Mouse (Mus musculus) MEL-GATA-1-ER (cell line): ENCODE measurements around the gene Rbfox1.

Source experiments
- DNase-seq: peaks from one replicate; pipeline ENCODE4 v3.0.0-alpha.2; 2012; ENCODE audit warnings: low read depth; ENCODE audit errors: extremely low read depth

Rbfox1 gene

DNA sequence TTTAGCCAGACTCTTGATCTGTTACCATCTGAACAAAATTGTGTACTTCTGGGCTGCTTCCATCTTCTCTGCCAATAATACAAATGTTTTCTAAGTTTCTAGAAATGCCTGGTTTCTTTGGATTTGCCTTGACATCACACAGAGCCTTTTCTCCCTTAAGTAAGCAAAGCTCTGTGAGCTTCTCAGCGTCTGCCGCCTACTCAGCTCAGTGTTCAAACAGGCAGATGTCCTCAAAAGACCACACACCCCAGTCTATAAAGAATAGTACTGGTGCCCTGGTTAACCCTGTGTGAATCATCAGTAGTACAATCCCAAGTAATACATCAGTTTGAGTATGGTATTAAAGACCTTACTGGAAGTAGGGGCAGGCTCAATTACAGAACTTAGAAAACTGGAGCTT, 1322.4 kb downstream of the Rbfox1 start:
- DNase-seq = no peak

- no peak for DNase-seq
Measured at GRCm38 (mm10) chr16:7212756-7213155, 1327.6 kb downstream of the Rbfox1 start.

DNA sequence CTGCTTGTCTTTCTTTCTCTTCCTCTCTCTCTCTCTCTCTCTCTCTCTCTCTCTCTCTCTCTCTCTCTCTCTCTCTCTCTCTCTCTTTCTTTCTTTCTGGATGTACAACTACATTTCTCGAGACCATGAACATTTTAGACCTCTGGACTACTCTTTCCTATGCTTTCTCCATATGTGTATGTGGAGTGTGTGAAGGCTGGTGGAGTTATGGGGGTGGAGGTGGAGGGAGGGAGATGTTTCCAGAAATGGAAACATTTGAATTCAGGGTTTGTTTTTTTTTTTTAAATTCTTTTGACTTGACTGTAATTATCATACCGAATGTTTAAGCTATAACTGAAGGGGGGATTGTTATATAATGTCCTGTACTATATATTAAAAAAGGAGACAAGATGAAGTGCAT, 1338.1 kb downstream of the Rbfox1 start:
- no peak for DNase-seq

- DNase-seq = no peak
Measured at GRCm38 (mm10) chr16:7226000-7226399, 1340.8 kb downstream of the Rbfox1 start.

GRCm38 (mm10) chr16:7228246-7228645, 1343.1 kb downstream of the Rbfox1 start:
- DNase-seq = no peak

GRCm38 (mm10) chr16:7229232-7229631, 1344.1 kb downstream of the Rbfox1 start:
- no peak for DNase-seq

GRCm38 (mm10) chr16:7241627-7242026, 1356.5 kb downstream of the Rbfox1 start:
- DNase-seq = no peak

GRCm38 (mm10) chr16:7242501-7242900, 1357.3 kb downstream of the Rbfox1 start:
- DNase-seq = no peak

DNA sequence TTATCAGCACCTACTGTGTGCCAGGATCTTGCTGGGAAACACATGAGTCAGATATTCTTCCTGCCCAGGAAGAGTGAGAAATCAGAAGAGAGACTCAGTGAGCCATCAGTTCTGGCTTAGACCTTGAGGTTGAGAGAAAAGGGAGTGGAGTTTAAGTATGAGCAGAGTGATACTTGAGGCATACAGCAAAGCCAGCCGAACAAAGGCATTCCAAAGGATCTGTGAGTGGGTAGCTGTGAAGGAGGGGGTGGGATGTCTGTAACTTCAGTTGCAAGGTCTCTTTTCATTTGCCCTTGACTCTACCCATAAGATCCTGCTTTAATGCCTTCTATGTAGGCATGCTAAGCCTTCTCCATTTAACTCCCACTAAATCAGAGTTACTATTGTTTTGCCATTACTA, 1359.2 kb downstream of the Rbfox1 start:
- no peak for DNase-seq

GRCm38 (mm10) chr16:7251696-7252095, 1366.5 kb downstream of the Rbfox1 start:
- DNase-seq = no peak

- no peak for DNase-seq
Measured at GRCm38 (mm10) chr16:7257366-7257765, 1372.2 kb downstream of the Rbfox1 start.

DNA sequence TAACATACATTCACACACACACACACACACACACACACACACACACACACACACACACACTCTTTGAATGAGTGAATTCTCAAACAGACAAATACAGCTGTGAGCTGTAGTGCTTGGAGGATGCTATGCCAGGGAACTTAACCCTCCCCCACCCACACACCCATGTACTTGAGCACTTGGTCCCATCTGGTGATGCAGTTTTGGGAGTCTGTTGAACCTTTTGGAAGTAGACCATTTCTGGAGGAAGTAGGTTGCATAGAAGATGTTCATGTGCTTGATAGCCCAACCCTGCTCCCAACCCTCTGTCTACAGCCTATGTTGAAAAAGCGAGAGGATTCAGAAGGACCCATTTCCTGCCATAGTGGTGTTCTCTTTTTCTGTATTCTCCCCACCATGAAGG, 1378.1 kb downstream of the Rbfox1 start:
- no peak for DNase-seq

DNA sequence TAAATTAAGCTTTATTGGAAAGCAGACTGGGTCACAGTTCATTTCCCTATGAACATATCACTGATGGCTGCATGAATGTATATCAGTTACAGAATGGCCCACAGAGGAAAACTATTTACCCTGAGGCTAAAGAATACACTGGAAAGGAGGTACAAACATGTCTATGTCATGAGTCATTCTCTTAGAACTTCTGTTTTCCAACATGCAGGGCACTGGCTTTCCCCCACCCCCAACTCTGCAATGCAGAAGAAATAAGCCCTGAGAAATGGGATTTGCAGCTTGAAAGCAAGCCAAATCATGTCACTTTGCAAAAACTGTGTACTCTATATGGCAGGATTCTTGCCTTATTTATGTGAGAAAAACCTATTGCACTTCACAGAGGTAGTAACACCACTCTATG, 1380.6 kb downstream of the Rbfox1 start:
- DNase-seq = no peak

GRCm38 (mm10) chr16:7275501-7275900, 1390.3 kb downstream of the Rbfox1 start:
- no peak for DNase-seq

GRCm38 (mm10) chr16:7275901-7276300, 1390.7 kb downstream of the Rbfox1 start:
- DNase-seq = peak; percentile 9

- DNase-seq = no peak
Measured at GRCm38 (mm10) chr16:7279544-7279943, 1394.4 kb downstream of the Rbfox1 start.

DNA sequence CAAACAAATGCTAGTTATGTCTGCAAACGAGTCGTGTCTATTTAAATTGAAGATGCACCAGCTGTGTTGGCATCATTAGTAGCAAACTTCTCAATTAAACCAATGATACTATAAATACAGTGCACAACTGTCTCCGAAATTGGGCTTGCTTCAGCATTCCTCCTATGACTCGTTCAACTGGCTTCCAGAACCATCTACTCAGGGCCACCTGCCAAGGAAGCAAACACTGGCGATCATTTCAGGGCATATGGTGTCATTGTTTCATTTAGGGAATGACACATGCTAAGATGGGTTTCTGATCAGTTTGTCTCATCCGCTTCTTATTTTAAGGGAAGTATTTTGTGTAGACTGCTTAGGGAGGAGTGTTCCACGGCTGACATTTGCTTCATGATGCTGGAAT, 1397.1 kb downstream of the Rbfox1 start:
- DNase-seq = no peak

DNA sequence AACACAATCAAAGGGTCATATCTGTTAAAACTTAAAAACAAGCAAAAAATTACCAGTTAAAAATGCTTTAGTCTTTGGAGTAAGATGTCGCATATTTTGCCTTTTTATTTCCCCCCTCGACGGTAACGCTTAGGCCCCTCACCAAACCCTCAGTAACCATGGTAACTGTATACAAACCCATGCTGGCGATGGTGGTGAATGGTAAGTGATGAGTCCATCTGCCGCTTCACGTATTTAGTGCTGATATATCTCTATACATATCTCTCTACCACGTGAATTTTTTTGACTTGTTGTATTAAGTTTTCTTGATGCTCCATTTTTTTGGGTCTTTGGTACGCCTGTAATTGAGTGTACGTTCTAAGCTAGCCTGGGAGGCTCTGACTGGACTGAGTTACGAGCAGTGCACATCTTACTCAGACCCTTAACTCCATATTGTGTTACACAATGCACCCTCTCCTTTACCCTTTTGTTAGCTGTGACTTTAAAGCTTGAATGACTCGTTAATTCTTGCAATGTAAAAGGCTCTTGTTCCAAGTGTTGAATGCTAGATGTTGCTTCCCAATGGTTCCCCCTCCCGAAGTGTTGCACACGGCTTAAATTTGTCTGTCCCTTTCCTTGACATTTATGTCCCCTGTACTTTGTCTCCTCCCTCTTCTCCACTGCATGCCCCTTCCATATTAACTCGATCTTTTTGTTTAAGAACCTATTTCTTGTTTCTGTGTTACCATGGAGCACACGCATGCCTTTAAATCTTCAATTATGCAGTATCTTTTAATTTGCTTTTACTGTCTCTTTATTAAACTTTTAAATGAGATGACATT, 1408.0 kb downstream of the Rbfox1 start:
- no peak for DNase-seq

GRCm38 (mm10) chr16:7302416-7302815, 1417.3 kb downstream of the Rbfox1 start:
- no peak for DNase-seq

GRCm38 (mm10) chr16:7329196-7329595, 1444.0 kb downstream of the Rbfox1 start:
- no peak for DNase-seq

DNA sequence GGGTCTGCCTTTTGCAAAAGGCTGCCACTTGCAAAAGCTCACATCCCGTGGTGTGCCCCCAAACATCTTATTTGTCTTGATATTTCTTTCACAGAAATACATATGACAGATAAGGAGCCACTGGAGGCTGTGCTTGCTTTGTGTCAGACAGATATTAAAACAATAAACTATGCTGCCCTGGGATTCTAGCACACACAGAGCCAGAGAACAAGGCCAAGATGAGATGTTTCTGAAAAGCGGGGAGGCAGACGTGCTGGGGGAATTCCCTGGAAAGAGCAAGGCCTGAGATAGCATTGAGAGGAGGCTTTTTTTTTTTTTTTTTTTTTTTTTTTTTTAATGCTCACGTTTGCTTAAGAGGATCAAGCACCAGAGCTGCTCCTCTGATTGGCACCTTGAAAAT, 1456.0 kb downstream of the Rbfox1 start:
- no peak for DNase-seq

DNA sequence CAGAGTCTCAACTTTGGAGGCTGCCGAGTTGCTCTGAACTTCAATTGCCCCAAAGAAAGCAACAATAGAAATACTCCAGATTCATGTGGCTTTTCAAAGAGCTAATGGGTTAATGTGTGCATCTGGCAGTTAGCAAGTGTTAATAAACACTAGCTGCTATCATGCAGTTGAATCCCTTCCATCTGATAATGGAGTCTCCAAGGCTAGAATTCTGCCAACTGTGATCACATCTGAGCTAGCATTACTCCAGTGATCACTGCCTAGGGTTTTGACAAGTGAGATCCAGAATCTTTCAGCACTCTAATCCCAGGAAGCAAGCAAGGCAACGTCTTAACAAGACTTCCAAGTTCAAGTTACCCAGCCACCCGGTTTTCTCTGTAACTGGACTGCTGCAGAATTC, 1460.1 kb downstream of the Rbfox1 start:
- no peak for DNase-seq

DNA sequence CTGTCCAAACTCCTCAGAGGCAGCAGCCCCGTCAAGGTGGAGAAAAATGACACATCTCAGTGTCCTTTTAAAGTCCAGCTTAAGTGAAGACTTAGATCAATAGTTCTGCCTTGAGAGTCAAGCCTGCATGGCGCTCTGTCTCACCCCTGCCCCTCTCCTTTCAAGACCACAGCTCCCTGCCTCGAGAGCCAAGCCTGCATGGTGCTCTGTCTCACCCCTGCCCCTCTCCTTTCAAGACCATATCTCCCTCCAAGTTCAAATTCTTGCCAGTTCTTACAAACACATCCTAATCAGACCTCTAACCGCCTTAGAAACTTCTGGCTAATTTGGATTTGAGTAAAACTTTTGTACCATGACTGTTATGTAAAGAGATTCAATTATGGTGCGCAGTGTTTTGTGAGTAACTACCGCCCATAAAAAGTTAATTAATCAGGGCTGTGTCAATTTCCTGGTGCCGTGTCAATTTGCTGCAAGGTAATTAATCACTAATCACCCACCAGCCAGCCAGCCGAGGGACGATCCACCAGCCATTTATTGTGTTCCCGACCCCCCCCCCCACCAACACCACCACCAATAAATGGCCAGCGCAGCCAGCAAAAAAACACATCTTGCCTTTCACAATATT, 1461.0 kb downstream of the Rbfox1 start:
- DNase-seq = no peak
